Mouse (Mus musculus): ENCODE data around the gene Sh3bp5l. TPM values are rescaled to one million over a fixed set of nuclear protein-coding genes. Genes with fewer than 3 reads are reported as not detected.
"Not testable (repeated sequence)": the region's sequence is repeated elsewhere in the genome, so short reads cannot be mapped to it uniquely, and the experiment has no call there.

Gene Sh3bp5l
- polyA plus RNA-seq, 1 experiment: 3.4 TPM

- Histone ChIP-seq H3K36me3 (ENCODE audit: control insufficient read depth) (no peaks in the 10 kb centered on the region), H3K4me1 (ENCODE audit: control insufficient read depth) (peaks cover 41% of the 10 kb centered on the region), H3K4me3 (replicated peaks) (peak overlapping the region; percentile 72), H3K27me3 (ENCODE audit: control insufficient read depth) (no peaks in the 10 kb centered on the region), H3K9me3 (ENCODE audit: control insufficient read depth, low read length) (no peaks in the 10 kb centered on the region)
- no peak for TF ChIP-seq GATA1 (IDR thresholded peaks at IDR 0.05; ENCODE audit: low read length)
- TF ChIP-seq TAL1 (IDR thresholded peaks at IDR 0.05; ENCODE audit: low read length): no peak
These were observed 28.4 kb upstream of the Sh3bp5l start for GRCm38 (mm10) chr11:58301837-58302754.

GRCm38 (mm10) chr11:58302774-58303445, 27.6 kb upstream of the Sh3bp5l start:
- Histone ChIP-seq H3K4me3 (replicated peaks) (peak overlapping the region; percentile 72), H3K9me3 (ENCODE audit: control insufficient read depth, low read length) (no peaks in the 10 kb centered on the region), H3K36me3 (ENCODE audit: control insufficient read depth) (no peaks in the 10 kb centered on the region), H3K27me3 (ENCODE audit: control insufficient read depth) (no peaks in the 10 kb centered on the region), H3K4me1 (ENCODE audit: control insufficient read depth) (peaks cover 50% of the 10 kb centered on the region)
- TF ChIP-seq GATA1 (IDR thresholded peaks at IDR 0.05; ENCODE audit: low read length) (no peak), TAL1 (IDR thresholded peaks at IDR 0.05; ENCODE audit: low read length) (no peak)

GRCm38 (mm10) chr11:58303594-58303993, 26.9 kb upstream of the Sh3bp5l start:
- H3K9me3 ChIP-seq (ENCODE audit: control insufficient read depth, low read length): no peaks in the 10 kb centered on the region
- H3K4me1 ChIP-seq (ENCODE audit: control insufficient read depth): peaks cover 54% of the 10 kb centered on the region
- peak overlapping the region; percentile 43 for H3K4me3 ChIP-seq (replicated peaks)
- H3K27me3 ChIP-seq (ENCODE audit: control insufficient read depth): no peaks in the 10 kb centered on the region
- TF ChIP-seq GATA1 (IDR thresholded peaks at IDR 0.05; ENCODE audit: low read length) (no peak), TAL1 (IDR thresholded peaks at IDR 0.05; ENCODE audit: low read length) (no peak)
- H3K36me3 ChIP-seq (ENCODE audit: control insufficient read depth): peaks cover under 1% of the 10 kb centered on the region

GRCm38 (mm10) chr11:58305299-58305698, 25.2 kb upstream of the Sh3bp5l start:
- not testable (repeated sequence) for H3K4me3 ChIP-seq (replicated peaks); H3K9me3 ChIP-seq (ENCODE audit: control insufficient read depth, low read length); H3K27me3 ChIP-seq (ENCODE audit: control insufficient read depth)
- Histone ChIP-seq H3K4me1 (ENCODE audit: control insufficient read depth) (peaks cover 57% of the 10 kb centered on the region), H3K36me3 (ENCODE audit: control insufficient read depth) (peaks cover 18% of the 10 kb centered on the region)

GRCm38 (mm10) chr11:58306860-58307308, 23.6 kb upstream of the Sh3bp5l start, which contains the start of gene Zfp692:
TSS of gene Zfp692 (plus strand) at chr11:58307069.
- no peaks in the 10 kb centered on the region for H3K9me3 ChIP-seq (ENCODE audit: control insufficient read depth, low read length)
- TF ChIP-seq TAL1 (IDR thresholded peaks at IDR 0.05; ENCODE audit: low read length): no peak
- no peak for TF ChIP-seq GATA1 (IDR thresholded peaks at IDR 0.05; ENCODE audit: low read length)
- peaks cover 34% of the 10 kb centered on the region for H3K36me3 ChIP-seq (ENCODE audit: control insufficient read depth)
- peaks cover 44% of the 10 kb centered on the region for H3K4me1 ChIP-seq (ENCODE audit: control insufficient read depth)
- peak within 1 kb of the TSS; percentile 72 for H3K4me3 ChIP-seq (replicated peaks)
- H3K27me3 ChIP-seq (ENCODE audit: control insufficient read depth): no peaks in the 10 kb centered on the region

- peaks cover 39% of the 10 kb centered on the region for H3K4me1 ChIP-seq (ENCODE audit: control insufficient read depth)
- H3K4me3 ChIP-seq (replicated peaks): peak overlapping the region; percentile 72
- H3K36me3 ChIP-seq (ENCODE audit: control insufficient read depth): peaks cover 39% of the 10 kb centered on the region
- no peaks in the 10 kb centered on the region for H3K9me3 ChIP-seq (ENCODE audit: control insufficient read depth, low read length)
- TF ChIP-seq GATA1 (IDR thresholded peaks at IDR 0.05; ENCODE audit: low read length) (no peak), TAL1 (IDR thresholded peaks at IDR 0.05; ENCODE audit: low read length) (no peak)
- no peaks in the 10 kb centered on the region for H3K27me3 ChIP-seq (ENCODE audit: control insufficient read depth)
These were observed 23.0 kb upstream of the Sh3bp5l start for GRCm38 (mm10) chr11:58307411-58308080.

GRCm38 (mm10) chr11:58308661-58309060, 21.9 kb upstream of the Sh3bp5l start:
- Histone ChIP-seq H3K4me3 (replicated peaks) (no peak overlapping the region), H3K36me3 (ENCODE audit: control insufficient read depth) (peaks cover 50% of the 10 kb centered on the region), H3K9me3 (ENCODE audit: control insufficient read depth, low read length) (no peaks in the 10 kb centered on the region), H3K27me3 (ENCODE audit: control insufficient read depth) (no peaks in the 10 kb centered on the region), H3K4me1 (ENCODE audit: control insufficient read depth) (peaks cover 33% of the 10 kb centered on the region)
- TF ChIP-seq TAL1 (IDR thresholded peaks at IDR 0.05; ENCODE audit: low read length): no peak
- TF ChIP-seq GATA1 (IDR thresholded peaks at IDR 0.05; ENCODE audit: low read length): no peak

GRCm38 (mm10) chr11:58314069-58314468, 16.5 kb upstream of the Sh3bp5l start:
- no peak overlapping the region for H3K4me3 ChIP-seq (replicated peaks)
- peaks cover 8% of the 10 kb centered on the region for H3K9me3 ChIP-seq (ENCODE audit: control insufficient read depth, low read length)
- H3K4me1 ChIP-seq (ENCODE audit: control insufficient read depth): peaks cover 10% of the 10 kb centered on the region
- H3K27me3 ChIP-seq (ENCODE audit: control insufficient read depth): no peaks in the 10 kb centered on the region
- TF ChIP-seq TAL1 (IDR thresholded peaks at IDR 0.05; ENCODE audit: low read length): no peak
- no peak for TF ChIP-seq GATA1 (IDR thresholded peaks at IDR 0.05; ENCODE audit: low read length)
- H3K36me3 ChIP-seq (ENCODE audit: control insufficient read depth): peaks cover 99% of the 10 kb centered on the region
